Mouse (Mus musculus): ENCODE measurements around the gene Gm7879.
A peak's percentile ranks its signal among the peaks of the same experiment; 100 is the strongest.
"Not testable (repeated sequence)": the region's sequence is repeated elsewhere in the genome, so short reads cannot be mapped to it uniquely, and the experiment has no call there.

Gm7879 gene

GRCm38 (mm10) chr5:43912844-43913243 lies at the start of gene Gm7879:
Gm7879 (plus strand) TSS chr5:43913144.
- not testable (repeated sequence) for DNase-seq

- no peak for DNase-seq
Measured at GRCm38 (mm10) chr5:43863642-43864041, 49.3 kb upstream of the Gm7879 start.

- DNase-seq: no peak
Measured at GRCm38 (mm10) chr5:43865316-43865715, 47.6 kb upstream of the Gm7879 start.

GRCm38 (mm10) chr5:43868253-43868652 lies 44.7 kb upstream of the Gm7879 start, which contains the start of gene Cd38:
Cd38 (plus strand) TSS chr5:43868553.
- no peak for DNase-seq

GRCm38 (mm10) chr5:43868711-43869600 lies 44.0 kb upstream of the Gm7879 start:
- peak; percentile 55 to 64 for DNase-seq

- DNase-seq: no peak
Measured at GRCm38 (mm10) chr5:43871845-43872244, 41.1 kb upstream of the Gm7879 start.

GRCm38 (mm10) chr5:43872652-43873051 lies 40.3 kb upstream of the Gm7879 start:
- DNase-seq: no peak

GRCm38 (mm10) chr5:43882034-43882433 lies 30.9 kb upstream of the Gm7879 start:
- no peak for DNase-seq

- DNase-seq: no peak
Measured at GRCm38 (mm10) chr5:43885060-43885820, 27.7 kb upstream of the Gm7879 start.

- DNase-seq: peak; percentile 24 to 55
Measured at GRCm38 (mm10) chr5:43892386-43892785, 20.6 kb upstream of the Gm7879 start.

- peak; percentile 24 to 40 for DNase-seq
Measured at GRCm38 (mm10) chr5:43894113-43894512, 18.8 kb upstream of the Gm7879 start.

- DNase-seq: no peak
Measured at GRCm38 (mm10) chr5:43895931-43896330, 17.0 kb upstream of the Gm7879 start.

GRCm38 (mm10) chr5:43904685-43905084 lies 8.3 kb upstream of the Gm7879 start:
- DNase-seq: no peak

GRCm38 (mm10) chr5:43909213-43909612 lies 3.7 kb upstream of the Gm7879 start:
- no peak for DNase-seq

GRCm38 (mm10) chr5:43910006-43910405 lies 2.9 kb upstream of the Gm7879 start:
- no peak for DNase-seq

- DNase-seq: no peak
Measured at GRCm38 (mm10) chr5:43915261-43915886, 2.4 kb downstream of the Gm7879 start.

GRCm38 (mm10) chr5:43921877-43922276 lies 8.9 kb downstream of the Gm7879 start:
- DNase-seq: no peak

- peak; percentile 80 to 81 for DNase-seq
Measured at GRCm38 (mm10) chr5:43923933-43924332, 11.0 kb downstream of the Gm7879 start.

- DNase-seq: no peak
Measured at GRCm38 (mm10) chr5:43927729-43928128, 14.8 kb downstream of the Gm7879 start.

- DNase-seq: no peak
Measured at GRCm38 (mm10) chr5:43933269-43933668, 20.3 kb downstream of the Gm7879 start.

GRCm38 (mm10) chr5:43947330-43947977 lies 34.5 kb downstream of the Gm7879 start:
- DNase-seq: peak; percentile 6 to 30

GRCm38 (mm10) chr5:43948111-43948743 lies 35.3 kb downstream of the Gm7879 start:
- peak; percentile 81 to 91 for DNase-seq
